Mouse (Mus musculus) megakaryocyte, embryonic 14.5 days (primary cell): ENCODE measurements at regions not wholly inside any gene's neighbourhood (a gene's known extent, or its start where the extent isn't known, plus 50 kb on each side); places are given as distances from the start of the nearest gene placed in this dataset.

Experiments
- FLI1 ChIP-seq: IDR thresholded peaks from 2 replicates; pipeline ENCODE4 v1.6.1; 2012; ENCODE audit warnings: low read length, inconsistent platforms, mixed read lengths
- GATA1 ChIP-seq: IDR thresholded peaks from 3 replicates; pipeline ENCODE4 v1.6.1; 2012; ENCODE audit warnings: mixed read lengths, low read length, inconsistent platforms, borderline replicate concordance

DNA sequence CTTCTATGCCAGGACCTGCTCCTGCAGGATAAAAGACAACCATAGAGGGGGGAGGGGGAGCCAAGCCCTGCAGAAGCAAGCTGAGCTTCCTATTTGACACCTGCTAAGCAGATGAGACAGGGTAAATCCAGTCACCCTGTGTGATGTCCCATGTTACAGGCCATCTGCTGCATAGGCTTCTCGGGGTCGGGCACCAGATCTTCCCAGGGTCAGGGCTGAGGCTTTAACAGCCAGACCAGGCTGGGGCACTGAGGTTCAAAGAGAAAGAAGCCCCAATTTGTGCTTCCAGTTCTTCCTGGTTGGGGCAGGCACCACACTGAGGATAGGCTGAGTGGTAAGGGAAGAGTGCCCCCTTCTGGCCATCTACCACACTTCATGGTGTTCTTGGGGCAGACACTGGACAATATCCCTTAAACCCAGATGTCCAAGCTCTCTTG is 332.5 kb downstream of the Prdm2 start:
- TF ChIP-seq FLI1 (no peak), GATA1 (no peak)
